Mouse (Mus musculus) kidney, adult 2 months (tissue): ENCODE results near the gene Sergef.

ENCODE experiments used
- CTCF ChIP-seq: fragments of 200-500 bp; conservative IDR thresholded peaks from 2 replicates; pipeline ENCODE4 v1.5.1; 2011; ENCODE audit warnings: low read depth, mild to moderate bottlenecking, control low read depth, low read length, moderate library complexity, mixed read lengths; ENCODE audit not compliant: insufficient read depth, insufficient read length
- POLR2A ChIP-seq: fragments of 200-500 bp; IDR thresholded peaks from one replicate; pipeline ENCODE4 v1.6.1; 2011; ENCODE audit warnings: low read depth, low read length, control low read depth

DNA sequence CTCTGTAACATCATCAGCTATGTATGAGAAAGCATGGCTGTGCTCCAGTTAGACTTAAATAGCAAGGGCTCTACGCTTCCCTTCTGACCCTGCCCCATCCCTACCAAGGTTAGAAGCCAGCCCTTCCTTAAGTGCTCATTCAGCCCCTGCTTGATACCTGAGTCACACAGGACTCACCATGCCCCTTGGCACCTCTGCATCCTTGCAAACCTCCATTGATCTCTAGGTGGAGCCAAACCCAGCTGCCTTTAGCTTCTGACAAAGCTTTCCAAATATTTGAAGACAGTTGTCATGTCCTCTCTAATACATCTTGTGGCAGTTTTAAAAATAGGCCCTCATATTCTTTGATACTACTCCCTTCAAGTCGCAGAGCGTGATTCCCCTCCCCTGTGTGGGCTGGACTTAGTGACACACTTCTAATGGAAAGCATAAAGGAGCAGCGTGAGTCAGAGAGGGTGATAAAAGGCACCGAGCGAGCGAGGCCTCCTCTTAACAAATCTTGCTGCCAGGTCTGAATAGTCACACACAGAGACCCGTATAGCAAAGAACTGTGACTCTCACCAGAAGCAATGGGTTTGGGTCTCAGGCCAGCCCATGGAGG, 11.1 kb downstream of the Sergef start:
- TF ChIP-seq CTCF = no peak
- no peak for TF ChIP-seq POLR2A
